Mouse (Mus musculus) intestine, embryonic 14.5 days (tissue): ENCODE results near the gene Tgm2. TPM values are rescaled to one million over a fixed set of nuclear protein-coding genes. Genes with fewer than 3 reads are reported as not detected.

Source experiments
- ATAC-seq: fragments of 200-750 bp; cut with Nextera tagmentation; replicated peaks from 2 replicates; pipeline ENCODE4 v1.8.0; 2017; ENCODE audit warnings: low read depth, moderate number of reproducible peaks, moderate TSS enrichment, moderate library complexity; ENCODE audit not compliant: low FRiP score, low TSS enrichment
- DNase-seq: peaks from one replicate; pipeline ENCODE4 v3.0.0-alpha.2; 2018; ENCODE audit warnings: low spot score
- H3K27ac ChIP-seq: fragments of 300-500 bp; sonication (generic); 2 replicates; pipeline ENCODE4 v1.5.1; 2014; ENCODE audit warnings: low read depth, mild to moderate bottlenecking, control low read depth
- H3K27me3 ChIP-seq: fragments of 300-500 bp; sonication (generic); replicated peaks from 2 replicates; pipeline ENCODE4 v1.6.1; 2014; ENCODE audit warnings: low read length, control low read depth; ENCODE audit not compliant: control insufficient read depth, insufficient read depth
- H3K36me3 ChIP-seq: fragments of 300-500 bp; sonication (generic); 2 replicates; pipeline ENCODE4 v1.6.1; 2014; ENCODE audit warnings: low read length, control low read depth; ENCODE audit not compliant: control insufficient read depth, insufficient read depth
- H3K4me1 ChIP-seq: fragments of 300-500 bp; sonication (generic); replicated peaks from 2 replicates; pipeline ENCODE4 v1.6.1; 2014; ENCODE audit warnings: low read length, control low read depth, mixed read lengths; ENCODE audit not compliant: control insufficient read depth, insufficient read depth
- H3K4me2 ChIP-seq: fragments of 300-500 bp; sonication (generic); 2 replicates; pipeline ENCODE4 v1.6.1; 2014; ENCODE audit warnings: low read length
- H3K4me3 ChIP-seq: fragments of 300-500 bp; sonication (generic); 2 replicates; pipeline ENCODE4 v1.5.1; 2014; ENCODE audit warnings: low read depth, low read length, control low read depth, mixed read lengths
- H3K9ac ChIP-seq: fragments of 300-500 bp; sonication (generic); 2 replicates; pipeline ENCODE4 v1.6.1; 2014; ENCODE audit warnings: mild to moderate bottlenecking, low read length
- H3K9me3 ChIP-seq: fragments of 300-500 bp; sonication (generic); 2 replicates; pipeline ENCODE4 v1.6.1; 2016; ENCODE audit warnings: low read length, control low read depth; ENCODE audit not compliant: control insufficient read depth
- whole genome bisulfite sequencing: fragments of 180-500 bp; shearing (Covaris S2); extraction: QIAGEN DNeasy Blood & Tissue Kit; methylation state at CpG from one replicate; pipeline ENCODE4 v1.1.7; 2014; 5-methylcytosine and 5-hydroxymethylcytosine counted together
- polyA plus RNA-seq: library from polyadenylated mRNA; unstranded; fragments of >200 nt; fragmentation: Nextera tagmentation; extraction: Ambion mirVana; gene quantifications from 2 replicates; pipeline ENCODE4 v1.2.1, GENCODE M21; 2014

The Tgm2 gene
- polyA plus RNA-seq, 1 experiment from 2014 or later = 59.7 TPM

DNA sequence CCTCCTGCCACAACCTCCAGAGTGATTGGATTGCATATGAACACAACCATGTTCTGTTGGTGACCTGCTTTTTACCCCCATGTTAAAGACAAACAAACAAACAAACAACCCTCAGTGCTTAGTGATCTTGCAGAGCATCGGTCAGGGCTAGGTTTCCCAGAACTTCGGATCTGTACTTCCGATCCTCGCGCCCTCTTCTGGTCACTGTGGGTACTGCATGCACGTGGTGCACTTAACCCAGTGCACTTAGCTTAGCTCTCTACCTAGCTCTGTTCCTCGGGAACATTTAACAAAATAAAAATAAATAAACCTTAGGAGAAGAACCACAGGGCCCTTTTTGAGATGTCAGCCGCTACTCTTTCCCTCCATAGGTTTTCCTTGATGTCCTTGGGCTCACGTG, 34.6 kb upstream of the Tgm2 start:
- peaks cover 13% of the 10 kb centered on the region for H3K4me1 ChIP-seq
- H3K9me3 ChIP-seq = no peaks in the 10 kb centered on the region
- no peaks in the 10 kb centered on the region for H3K36me3 ChIP-seq
- ATAC-seq (no peak), DNase-seq (peak; percentile 84)
- H3K4me3 ChIP-seq = no peak overlapping the region
- 40% methylated on average over 9 of the region's 9 CpGs for WGBS
- no peak overlapping the region for H3K9ac ChIP-seq
- H3K4me2 ChIP-seq = no peak overlapping the region
- H3K27ac ChIP-seq = no peak overlapping the region
- H3K27me3 ChIP-seq = no peaks in the 10 kb centered on the region

DNA sequence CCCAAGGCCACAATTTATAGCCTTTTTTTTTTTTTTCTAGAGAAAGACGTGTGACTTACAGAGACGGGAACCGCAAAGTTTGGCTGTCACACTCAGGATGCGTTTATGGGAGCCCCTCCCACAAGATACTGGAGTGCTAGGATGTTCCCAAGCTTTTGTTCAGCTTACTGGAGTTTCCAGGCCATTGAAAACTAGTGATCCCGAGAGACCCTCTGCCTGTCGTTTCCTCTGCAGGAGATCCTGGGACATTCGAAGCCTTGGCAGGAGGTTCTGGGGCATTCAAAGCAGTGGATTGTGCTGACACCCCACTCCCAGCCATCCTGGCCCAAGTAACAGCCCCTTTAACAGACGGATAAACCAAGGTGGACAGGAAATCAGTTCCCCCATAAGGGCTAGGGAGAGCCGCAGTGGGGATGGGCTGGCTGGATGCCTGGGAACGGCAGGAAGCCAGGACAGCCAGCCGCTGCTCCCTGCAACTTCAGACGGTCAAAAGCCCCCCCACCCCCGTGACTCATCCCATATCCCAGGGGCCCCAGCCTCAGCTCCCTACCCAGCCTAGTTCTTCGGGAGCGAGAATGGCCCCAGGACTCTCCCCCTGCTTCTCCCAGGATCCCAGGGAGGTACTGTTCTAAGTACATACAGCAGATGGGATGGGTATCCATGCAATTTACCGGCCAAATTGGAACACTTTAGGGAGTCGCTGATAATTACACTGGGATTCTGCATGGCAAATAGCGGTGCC, 33.3 kb upstream of the Tgm2 start:
- Histone ChIP-seq H3K4me2 (peak overlapping the region; percentile 48), H3K9me3 (no peaks in the 10 kb centered on the region), H3K27ac (peak overlapping the region; percentile 51; the same call in 1 of the 2 replicates), H3K4me1 (peaks cover 13% of the 10 kb centered on the region), H3K36me3 (no peaks in the 10 kb centered on the region), H3K4me3 (peak overlapping the region; percentile 25), H3K9ac (peak overlapping the region; percentile 8; the same call in 1 of the 2 replicates), H3K27me3 (no peaks in the 10 kb centered on the region)
- DNase-seq (peak; percentile 71), ATAC-seq (no peak)
- WGBS = 21% methylated on average over 18 of the region's 18 CpGs

DNA sequence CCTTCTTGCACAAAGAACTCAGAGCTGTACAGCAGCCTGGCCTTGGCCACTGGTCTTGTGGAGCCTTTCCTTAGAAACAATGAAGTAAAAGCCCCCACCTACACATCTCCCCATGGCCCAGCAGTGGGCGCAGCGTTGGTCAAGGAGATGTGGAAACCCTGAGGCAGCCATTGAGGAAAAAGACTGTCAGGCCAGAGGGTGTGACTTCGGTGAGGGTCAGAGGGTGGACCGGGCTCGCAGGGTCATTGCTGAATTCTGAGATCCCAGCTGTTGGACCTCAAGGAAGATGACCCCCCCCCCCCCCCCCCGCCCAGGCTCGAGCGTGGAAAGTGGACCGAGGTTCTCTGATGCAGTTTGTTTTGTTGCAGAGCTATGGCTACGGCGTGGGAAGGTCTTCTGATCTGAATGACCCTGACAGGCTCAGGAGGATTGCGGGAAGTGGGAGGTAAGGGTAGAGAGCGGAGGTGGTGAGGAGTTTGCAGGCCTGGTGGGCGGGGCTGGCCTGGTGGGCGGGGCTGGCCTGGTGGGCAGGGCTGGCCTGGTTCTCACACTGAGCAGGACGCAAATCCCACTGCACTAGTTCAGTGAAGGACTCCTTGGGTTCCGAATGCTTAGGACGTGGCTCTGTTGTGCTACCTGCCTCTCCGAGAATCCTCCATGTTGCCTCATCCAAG, 32.6 kb upstream of the Tgm2 start:
- H3K4me1 ChIP-seq = peaks cover 13% of the 10 kb centered on the region
- H3K9me3 ChIP-seq = no peaks in the 10 kb centered on the region
- H3K4me2 ChIP-seq = peak overlapping the region; percentile 48
- peak overlapping the region; percentile 25 for H3K4me3 ChIP-seq
- 7% methylated on average over 19 of the region's 19 CpGs for WGBS
- H3K9ac ChIP-seq = peak overlapping the region; percentile 8; the same call in 1 of the 2 replicates
- H3K27ac ChIP-seq = peak overlapping the region; percentile 51; the same call in 1 of the 2 replicates
- peak; percentile 88 for ATAC-seq
- H3K36me3 ChIP-seq = no peaks in the 10 kb centered on the region
- DNase-seq = peak; percentile 90
- H3K27me3 ChIP-seq = no peaks in the 10 kb centered on the region

DNA sequence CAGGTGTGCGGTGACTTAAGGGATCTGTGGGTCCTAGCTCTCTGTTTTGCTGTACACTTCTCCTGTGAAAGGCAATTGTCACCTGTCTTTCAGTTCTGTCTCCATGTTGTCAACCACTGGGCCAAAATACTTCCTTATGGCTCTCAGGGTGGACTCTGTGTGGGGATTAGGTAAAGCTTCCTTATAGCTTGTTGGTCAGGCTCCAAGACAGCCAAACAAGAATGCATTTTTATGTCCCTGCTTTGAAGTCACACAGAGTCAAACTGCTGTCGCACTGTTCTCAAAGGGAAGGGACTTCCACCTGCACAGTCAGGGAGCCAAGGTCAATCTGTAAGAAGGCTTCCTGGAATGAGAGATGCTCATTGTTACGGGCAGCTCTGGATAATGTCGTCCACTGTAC, 31.9 kb upstream of the Tgm2 start:
- no peak overlapping the region for H3K4me3 ChIP-seq
- no peak overlapping the region for H3K9ac ChIP-seq
- no peak overlapping the region for H3K4me2 ChIP-seq
- peak overlapping the region; percentile 51; the same call in 1 of the 2 replicates for H3K27ac ChIP-seq
- 81% methylated on average over 4 of the region's 4 CpGs for whole genome bisulfite sequencing
- no peaks in the 10 kb centered on the region for H3K27me3 ChIP-seq
- H3K4me1 ChIP-seq = peaks cover 13% of the 10 kb centered on the region
- DNase-seq = no peak
- H3K36me3 ChIP-seq = no peaks in the 10 kb centered on the region
- no peak for ATAC-seq
- H3K9me3 ChIP-seq = no peaks in the 10 kb centered on the region

DNA sequence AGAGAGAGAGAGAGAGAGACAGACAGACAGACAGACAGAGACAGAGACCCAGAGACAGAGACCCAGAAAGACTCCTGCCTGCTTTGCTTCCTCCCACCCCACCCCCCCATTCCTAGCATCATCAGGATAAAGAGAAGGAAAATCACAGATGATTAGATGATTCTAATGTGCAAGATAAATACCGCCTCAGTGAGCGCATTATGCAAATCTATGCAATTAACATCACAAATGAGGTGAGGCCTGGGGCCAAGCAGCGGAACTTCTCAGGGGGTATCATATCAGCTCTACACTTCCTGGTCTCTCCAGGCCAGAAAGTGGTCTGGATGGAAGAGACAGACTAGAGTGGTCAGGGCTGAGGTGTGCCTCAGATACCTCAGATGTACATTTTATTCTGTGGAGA, 31.3 kb upstream of the Tgm2 start:
- Histone ChIP-seq H3K9ac (no peak overlapping the region), H3K4me3 (no peak overlapping the region), H3K4me1 (peaks cover 13% of the 10 kb centered on the region), H3K36me3 (no peaks in the 10 kb centered on the region), H3K4me2 (no peak overlapping the region), H3K27me3 (no peaks in the 10 kb centered on the region), H3K27ac (no peak overlapping the region; the same call in 1 of the 2 replicates), H3K9me3 (no peaks in the 10 kb centered on the region)
- 84% methylated on average over 3 of the region's 3 CpGs for WGBS
- ATAC-seq (no peak), DNase-seq (no peak)

DNA sequence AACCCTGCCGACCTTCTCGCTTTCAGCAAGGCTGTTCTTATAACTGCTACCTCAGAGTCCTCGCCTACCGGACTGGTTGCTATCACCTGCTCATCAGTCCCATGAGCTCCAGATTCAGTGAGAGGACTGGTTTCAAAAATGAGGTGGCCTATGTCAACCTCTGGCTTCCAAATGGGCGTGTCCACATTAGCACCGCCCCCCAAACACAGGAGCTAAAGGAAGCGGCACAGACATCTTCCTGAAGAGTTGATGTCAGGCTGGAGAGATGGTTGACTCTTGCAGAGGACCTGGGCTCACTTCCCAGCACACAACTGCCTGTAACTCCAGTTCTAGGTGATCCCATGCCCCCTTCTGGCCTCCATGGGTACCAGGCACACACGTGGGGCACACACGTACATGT, 30.5 kb upstream of the Tgm2 start:
- no peak overlapping the region for H3K4me2 ChIP-seq
- DNase-seq (no peak), ATAC-seq (no peak)
- no peaks in the 10 kb centered on the region for H3K27me3 ChIP-seq
- H3K9ac ChIP-seq = no peak overlapping the region
- WGBS = 91% methylated on average over 9 of the region's 9 CpGs
- peaks cover 13% of the 10 kb centered on the region for H3K4me1 ChIP-seq
- no peaks in the 10 kb centered on the region for H3K9me3 ChIP-seq
- H3K4me3 ChIP-seq = no peak overlapping the region
- no peaks in the 10 kb centered on the region for H3K36me3 ChIP-seq
- H3K27ac ChIP-seq = no peak overlapping the region

DNA sequence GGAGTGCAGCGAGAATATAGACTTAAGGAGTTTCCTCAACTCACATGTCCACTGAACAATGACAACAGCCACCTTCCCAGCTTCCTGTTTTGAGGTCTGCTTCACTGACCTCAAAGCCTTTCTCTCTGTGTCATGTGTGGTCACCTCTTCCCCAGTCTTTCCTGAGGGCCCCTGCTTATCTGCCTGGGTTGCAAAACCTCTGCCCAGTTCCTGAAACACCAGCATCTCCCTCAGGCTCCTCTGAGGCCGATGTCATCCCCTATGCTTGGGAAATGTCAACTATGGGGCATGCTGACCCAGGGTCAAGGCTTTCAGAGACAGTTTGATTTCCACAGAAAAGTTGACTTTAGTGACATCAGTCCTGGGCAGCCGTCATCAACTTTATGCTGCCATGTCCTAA, 29.2 kb upstream of the Tgm2 start:
- H3K4me2 ChIP-seq = no peak overlapping the region
- H3K27me3 ChIP-seq = no peaks in the 10 kb centered on the region
- 58% methylated on average over 3 of the region's 3 CpGs for WGBS
- H3K9me3 ChIP-seq = no peaks in the 10 kb centered on the region
- H3K4me3 ChIP-seq = no peak overlapping the region
- no peak overlapping the region for H3K9ac ChIP-seq
- H3K27ac ChIP-seq = no peak overlapping the region
- H3K4me1 ChIP-seq = peaks cover 13% of the 10 kb centered on the region
- DNase-seq = no peak
- H3K36me3 ChIP-seq = no peaks in the 10 kb centered on the region
- ATAC-seq = no peak

DNA sequence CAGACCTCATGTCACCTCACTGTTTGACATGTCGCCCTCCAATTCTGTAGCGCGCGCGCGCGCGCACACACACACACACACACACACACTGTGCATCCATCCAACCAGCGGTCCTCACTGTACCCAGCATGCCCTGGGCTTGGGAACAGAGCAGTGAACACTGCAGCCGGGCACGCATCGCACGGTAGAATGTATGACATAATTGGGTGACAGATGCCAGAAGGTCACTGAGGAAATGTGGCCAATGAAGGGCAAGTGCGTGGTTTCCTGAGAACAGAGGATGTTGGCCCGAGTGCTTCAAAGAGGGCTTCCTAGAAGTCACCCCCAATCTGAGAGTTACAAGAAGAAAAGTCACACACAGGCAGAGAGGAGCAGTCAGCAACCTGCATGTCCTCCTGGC, 28.7 kb upstream of the Tgm2 start:
- DNase-seq (no peak), ATAC-seq (no peak)
- Histone ChIP-seq H3K4me3 (no peak overlapping the region), H3K9me3 (no peaks in the 10 kb centered on the region), H3K36me3 (no peaks in the 10 kb centered on the region), H3K9ac (no peak overlapping the region), H3K27ac (no peak overlapping the region), H3K27me3 (no peaks in the 10 kb centered on the region), H3K4me1 (peaks cover 13% of the 10 kb centered on the region), H3K4me2 (no peak overlapping the region)
- 86% methylated on average over 15 of the region's 15 CpGs for WGBS
